Mouse (Mus musculus) ES-Bruce4 (cell line): ENCODE results near the gene Ptprb. TPM values are rescaled to one million over a fixed set of nuclear protein-coding genes. Genes with fewer than 3 reads are reported as not detected.

Experiments used
- H3K27ac ChIP-seq: 2 replicates; pipeline ENCODE4 v1.5.1; 2012; ENCODE audit warnings: low read length, inconsistent platforms; ENCODE audit not compliant: insufficient read depth
- H3K27me3 ChIP-seq: 2 replicates; pipeline ENCODE4 v1.6.1; 2012; ENCODE audit warnings: mild to moderate bottlenecking, low read length, inconsistent platforms; ENCODE audit not compliant: control insufficient read depth, poor library complexity, insufficient read depth, severe bottlenecking
- H3K36me3 ChIP-seq: 2 replicates; pipeline ENCODE4 v1.6.1; 2012; ENCODE audit warnings: inconsistent platforms, mild to moderate bottlenecking, low read length, moderate library complexity; ENCODE audit not compliant: control insufficient read depth, poor library complexity, insufficient read depth, severe bottlenecking
- H3K4me1 ChIP-seq: one replicate; pipeline ENCODE4 v1.8.1; 2011; ENCODE audit warnings: low read length; ENCODE audit not compliant: control insufficient read depth, insufficient read depth
- H3K4me3 ChIP-seq: 2 replicates; pipeline ENCODE4 v1.5.1; 2011; ENCODE audit warnings: low read depth, mild to moderate bottlenecking, low read length
- H3K9ac ChIP-seq: 2 replicates; pipeline ENCODE4 v1.6.1; 2012; ENCODE audit warnings: low read depth, mild to moderate bottlenecking, inconsistent platforms; ENCODE audit not compliant: poor library complexity, severe bottlenecking
- H3K9me3 ChIP-seq: replicated peaks from 2 replicates; pipeline ENCODE4 v1.6.1; 2012; ENCODE audit warnings: mild to moderate bottlenecking, low read length, inconsistent platforms; ENCODE audit not compliant: control insufficient read depth, poor library complexity, insufficient read depth, severe bottlenecking
- CTCF ChIP-seq: IDR thresholded peaks from one replicate; pipeline ENCODE4 v1.8.1; 2011; ENCODE audit warnings: low read depth, low read length
- EP300 ChIP-seq: IDR thresholded peaks from 2 replicates; pipeline ENCODE4 v1.6.1; 2011; ENCODE audit warnings: low read depth, low read length; ENCODE audit not compliant: insufficient read depth
- POLR2A ChIP-seq: IDR thresholded peaks from one replicate; pipeline ENCODE4 v1.8.1; 2011; ENCODE audit warnings: low read length; ENCODE audit not compliant: insufficient read depth
- polyA plus RNA-seq: library from polyadenylated mRNA; stranded (reverse); fragments of >200 nt; gene quantifications from 2 replicates; pipeline ENCODE4 v1.2.4, GENCODE M21; 2011; ENCODE audit warnings: low read depth; ENCODE audit not compliant: missing spikeins, insufficient read depth, insufficient read length

Ptprb gene
- polyA plus RNA-seq, 1 experiment: 0.37 TPM

DNA sequence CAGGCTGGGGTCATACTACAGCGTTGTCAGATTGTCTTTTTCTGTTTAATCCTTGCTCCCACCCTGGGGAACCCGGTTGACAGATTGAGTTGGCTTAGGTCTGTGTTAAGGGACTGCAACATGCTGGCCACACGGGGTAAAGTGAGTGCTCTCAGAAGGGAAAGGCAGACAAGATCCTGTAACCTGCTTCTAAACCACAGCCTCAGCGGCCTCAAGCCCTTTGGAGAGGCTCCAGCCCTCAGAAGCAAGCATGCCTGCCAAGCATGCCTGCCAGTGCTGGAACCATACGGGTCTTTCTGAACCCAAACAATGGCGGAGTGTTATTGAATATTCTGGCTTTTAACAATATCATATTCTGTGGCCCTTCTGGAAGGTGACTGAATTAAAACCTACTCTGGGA lies 149.6 kb downstream of the Ptprb start:
- Histone ChIP-seq H3K4me3 (no peak overlapping the region), H3K27ac (no peak overlapping the region), H3K9me3 (0 out of 2 replicates have a peak, but pooled peaks cover 2% of the 10 kb centered on the region), H3K36me3 (no peaks in the 10 kb centered on the region), H3K4me1 (peaks cover 2% of the 10 kb centered on the region), H3K9ac (no peak overlapping the region), H3K27me3 (peaks cover 2% of the 10 kb centered on the region; the same call in 1 of the 2 replicates)
- TF ChIP-seq CTCF (no peak), EP300 (no peak), POLR2A (no peak)

DNA sequence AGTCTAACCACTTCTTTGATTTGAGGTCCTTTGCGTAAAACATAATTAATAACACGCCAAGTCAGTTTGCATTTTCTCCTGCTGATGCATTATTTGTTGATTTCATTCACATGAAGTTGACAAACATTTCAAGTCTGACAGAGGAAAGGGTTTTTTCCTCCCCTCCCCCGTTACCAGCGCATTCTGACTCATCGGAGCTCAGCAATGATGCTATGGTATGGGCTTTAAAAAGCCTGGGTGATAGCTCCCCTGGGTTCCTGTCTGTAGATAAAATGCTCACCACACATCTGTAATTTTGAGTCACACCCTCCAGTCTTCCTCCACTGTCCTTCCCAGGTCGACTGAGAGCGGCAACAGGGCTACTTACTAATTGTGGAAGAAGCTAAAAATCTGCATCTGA lies 150.9 kb downstream of the Ptprb start:
- no peaks in the 10 kb centered on the region for H3K36me3 ChIP-seq
- H3K27me3 ChIP-seq: peaks cover 2% of the 10 kb centered on the region; the same call in 1 of the 2 replicates
- 0 out of 2 replicates have a peak, but pooled peaks cover 2% of the 10 kb centered on the region for H3K9me3 ChIP-seq
- TF ChIP-seq POLR2A (no peak), EP300 (no peak), CTCF (no peak)
- peaks cover 2% of the 10 kb centered on the region for H3K4me1 ChIP-seq
- no peak overlapping the region for H3K4me3 ChIP-seq
- no peak overlapping the region for H3K27ac ChIP-seq
- H3K9ac ChIP-seq: no peak overlapping the region

DNA sequence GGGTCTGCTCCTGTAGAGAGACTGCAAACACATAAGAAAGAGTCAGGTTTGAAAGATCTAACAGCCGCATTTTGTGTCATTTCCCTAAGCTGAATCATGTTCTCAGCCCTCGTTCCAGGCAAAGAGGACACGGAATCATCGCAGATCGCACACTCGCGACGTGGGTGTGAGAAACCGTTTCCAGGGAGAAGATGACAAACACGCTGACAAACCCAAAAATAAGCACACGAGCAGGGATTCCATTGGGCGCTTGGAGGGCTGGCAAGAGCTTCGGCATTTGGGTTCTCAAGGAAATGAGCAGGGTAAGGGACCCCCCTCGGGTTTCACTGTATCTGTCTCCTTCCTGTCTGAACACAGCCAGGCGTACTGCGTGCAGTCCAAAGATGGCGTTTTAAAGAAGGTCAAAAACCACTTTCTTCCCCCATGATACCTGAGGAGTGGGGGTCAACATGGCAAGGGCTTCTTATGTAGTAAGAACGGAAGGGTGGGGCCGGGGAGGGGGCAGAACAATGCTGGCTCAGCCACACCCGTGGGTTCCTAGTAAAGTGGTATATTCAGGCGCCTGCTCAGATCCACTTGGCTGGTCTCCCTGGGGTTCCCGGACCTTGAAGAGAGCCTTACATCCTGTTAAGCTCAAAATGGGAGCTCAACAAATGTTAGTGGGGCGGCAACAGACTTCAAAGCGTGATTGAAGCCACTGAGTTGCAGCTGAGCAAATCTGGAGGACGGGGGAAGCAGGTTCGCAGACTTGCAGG lies 152.9 kb downstream of the Ptprb start:
- no peak overlapping the region for H3K9ac ChIP-seq
- TF ChIP-seq CTCF (no peak), POLR2A (no peak), EP300 (no peak)
- no peak overlapping the region for H3K4me3 ChIP-seq

DNA sequence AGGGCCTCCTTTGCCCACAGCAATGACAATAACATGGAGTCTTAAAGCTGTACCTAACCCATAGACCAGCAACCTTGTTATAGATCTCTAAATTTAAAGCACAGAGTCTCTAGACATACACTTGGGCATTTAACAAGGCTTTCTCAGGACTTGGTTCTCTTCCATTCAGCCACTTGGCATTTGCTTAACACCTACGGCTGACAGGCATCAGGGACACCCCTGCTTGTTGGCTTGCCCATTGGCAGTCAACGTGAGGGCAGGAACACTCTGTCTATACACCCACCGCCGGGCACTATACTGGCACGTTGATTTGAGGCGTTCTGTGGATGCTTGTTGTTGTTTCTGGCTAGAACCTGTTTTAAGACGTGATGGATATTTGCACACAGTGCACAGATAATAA lies 157.1 kb downstream of the Ptprb start:
- no peaks in the 10 kb centered on the region for H3K36me3 ChIP-seq
- TF ChIP-seq EP300: no peak
- no peak for TF ChIP-seq CTCF
- TF ChIP-seq POLR2A: no peak
- H3K27ac ChIP-seq: no peak overlapping the region
- peaks cover 2% of the 10 kb centered on the region for H3K4me1 ChIP-seq
- H3K9me3 ChIP-seq: no peaks in the 10 kb centered on the region; the same call in 1 of the 2 replicates
- no peaks in the 10 kb centered on the region for H3K27me3 ChIP-seq
- H3K9ac ChIP-seq: no peak overlapping the region
- H3K4me3 ChIP-seq: no peak overlapping the region

More for the DNA sequence above, 152.9 kb downstream of the Ptprb start:
- no peaks in the 10 kb centered on the region for H3K9me3 ChIP-seq
- H3K27me3 ChIP-seq: peaks cover 2% of the 10 kb centered on the region; the same call in 1 of the 2 replicates
- peaks cover 2% of the 10 kb centered on the region for H3K4me1 ChIP-seq
- H3K36me3 ChIP-seq: no peaks in the 10 kb centered on the region
- H3K27ac ChIP-seq: no peak overlapping the region

DNA sequence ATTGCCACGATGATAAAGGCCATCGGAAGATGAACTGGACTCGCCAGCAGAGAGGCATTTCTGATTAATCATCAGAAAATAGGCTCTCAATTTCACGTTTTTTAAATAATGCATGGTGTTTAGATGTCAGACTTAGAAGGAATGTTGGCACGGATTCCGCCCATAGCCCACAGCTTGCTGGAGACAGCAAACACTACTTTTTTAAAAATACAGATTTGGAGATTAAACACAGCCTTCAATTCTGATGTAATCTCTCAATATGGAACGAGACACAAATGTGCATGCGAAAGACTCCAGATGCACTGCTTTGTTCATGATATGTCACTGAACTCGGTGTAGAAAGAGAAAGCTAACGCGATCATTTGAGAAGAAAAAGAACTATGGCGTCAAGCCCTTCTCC lies 160.1 kb downstream of the Ptprb start:
- peaks cover 17% of the 10 kb centered on the region for H3K9me3 ChIP-seq
- H3K4me1 ChIP-seq: no peaks in the 10 kb centered on the region
- H3K9ac ChIP-seq: no peak overlapping the region
- no peak overlapping the region for H3K4me3 ChIP-seq
- no peak overlapping the region for H3K27ac ChIP-seq
- TF ChIP-seq CTCF: no peak
- TF ChIP-seq EP300: no peak
- TF ChIP-seq POLR2A: no peak
- H3K36me3 ChIP-seq: no peaks in the 10 kb centered on the region
- H3K27me3 ChIP-seq: no peaks in the 10 kb centered on the region

Other genes starting within 250 kb of the Ptprb start
- not detected in 2 replicates for gene 4933416C03Rik, start 161.6 kb upstream of the Ptprb start, polyA plus RNA-seq
- gene Kcnmb4, start 198.4 kb downstream of the Ptprb start, polyA plus RNA-seq: 1.8 and 3.2 TPM in 2 replicates